Mouse (Mus musculus) hindbrain, postnatal 0 days (tissue): ENCODE measurements around the gene Myoc. TPM values are rescaled to one million over a fixed set of nuclear protein-coding genes. Genes with fewer than 3 reads are reported as not detected.
A peak's percentile ranks its signal among the peaks of the same experiment; 100 is the strongest.

Source experiments
- ATAC-seq: fragments of 200-750 bp; cut with Nextera tagmentation; 2 replicates; pipeline ENCODE4 v1.8.0; 2017; ENCODE audit warnings: mild to moderate bottlenecking, moderate TSS enrichment, moderate library complexity
- DNase-seq: peaks from one replicate; pipeline ENCODE4 v3.0.0-alpha.2; 2015; ENCODE audit warnings: low spot score
- H3K27ac ChIP-seq: fragments of 300-500 bp; sonication (generic); 2 replicates; pipeline ENCODE4 v1.5.1; 2014; ENCODE audit warnings: mild to moderate bottlenecking
- H3K27me3 ChIP-seq: fragments of 300-500 bp; sonication (generic); 2 replicates; pipeline ENCODE4 v1.6.1; 2014; ENCODE audit warnings: low read length, mixed read lengths; ENCODE audit not compliant: insufficient read depth
- H3K36me3 ChIP-seq: fragments of 300-500 bp; sonication (generic); 2 replicates; pipeline ENCODE4 v1.6.1; 2014; ENCODE audit warnings: low read length, mixed read lengths; ENCODE audit not compliant: insufficient read depth
- H3K4me1 ChIP-seq: fragments of 300-500 bp; sonication (generic); 2 replicates; pipeline ENCODE4 v1.6.1; 2014; ENCODE audit warnings: antibody characterized with exemption, low read length, mixed read lengths; ENCODE audit not compliant: insufficient read depth
- H3K4me2 ChIP-seq: fragments of 300-500 bp; sonication (generic); 2 replicates; pipeline ENCODE4 v1.6.1; 2014; ENCODE audit warnings: low read depth, mild to moderate bottlenecking, low read length, moderate library complexity, mixed read lengths
- H3K4me3 ChIP-seq: fragments of 300-500 bp; sonication (generic); 2 replicates; pipeline ENCODE4 v1.5.1; 2014; ENCODE audit warnings: low read length
- H3K9ac ChIP-seq: fragments of 300-500 bp; sonication (generic); replicated peaks from 2 replicates; pipeline ENCODE4 v1.6.1; 2014; ENCODE audit warnings: mild to moderate bottlenecking, low read length, moderate library complexity, mixed read lengths
- H3K9me3 ChIP-seq: fragments of 300-500 bp; sonication (generic); 2 replicates; pipeline ENCODE4 v1.6.1; 2016; ENCODE audit warnings: low read length, mixed read lengths
- CTCF ChIP-seq: IDR thresholded peaks from 2 replicates; pipeline ENCODE4 v1.5.1; 2016; ENCODE audit warnings: antibody characterized with exemption, control low read depth, low read depth
- WGBS: fragments of 180-500 bp; shearing (Covaris S2); extraction: QIAGEN DNeasy Blood & Tissue Kit; methylation state at CpG from one replicate; pipeline ENCODE4 v1.1.7; 2014; 5-methylcytosine and 5-hydroxymethylcytosine counted together
- polyA plus RNA-seq: library from polyadenylated mRNA; unstranded; fragments of >200 nt; fragmentation: Nextera tagmentation; extraction: Ambion mirVana; gene quantifications from 2 replicates; pipeline ENCODE4 v1.2.1, GENCODE M21; 2015
- total RNA-seq: library from RNA; depleted of rRNA; stranded (reverse); fragments of >200 nt; gene quantifications from 2 replicates; pipeline ENCODE4 v1.2.3, GENCODE M21; 2014; rRNA removed

The Myoc gene
- 0.11 and 0.68 TPM in 2 replicates for total RNA-seq
- 0.53 and 0.71 TPM in 2 replicates for polyA plus RNA-seq

- DNase-seq, result no peak
Measured at GRCm38 (mm10) chr1:162639051-162639750, at the start of gene Myoc. Myoc (plus strand) TSS chr1:162639155.

GRCm38 (mm10) chr1:162589443-162589842, 49.5 kb upstream of the Myoc start:
- H3K9ac ChIP-seq, result no peak overlapping the region
- DNase-seq (peak; percentile 43), ATAC-seq (peak; percentile 77)
- H3K9me3 ChIP-seq, result no peaks in the 10 kb centered on the region
- TF ChIP-seq CTCF, result no peak
- no peak overlapping the region for H3K27ac ChIP-seq
- WGBS, result 11% methylated on average over 9 of the region's 9 CpGs
- no peak overlapping the region for H3K4me3 ChIP-seq
- no peaks in the 10 kb centered on the region for H3K27me3 ChIP-seq
- no peaks in the 10 kb centered on the region for H3K4me1 ChIP-seq
- H3K36me3 ChIP-seq, result peaks cover 14% of the 10 kb centered on the region; the same call in 1 of the 2 replicates
- no peak overlapping the region for H3K4me2 ChIP-seq

More at GRCm38 (mm10) chr1:162639051-162639750, at the start of gene Myoc:
- Histone ChIP-seq H3K4me3 (no peak within 1 kb of the TSS), H3K9me3 (0 out of 2 replicates have a peak, but pooled peaks cover 2% of the 10 kb centered on the region), H3K36me3 (no peaks in the 10 kb centered on the region), H3K27ac (no peak within 1 kb of the TSS), H3K4me1 (no peaks in the 10 kb centered on the region), H3K9ac (no peak within 1 kb of the TSS), H3K4me2 (no peak within 1 kb of the TSS), H3K27me3 (no peaks in the 10 kb centered on the region)
- WGBS, result 70% methylated on average over 10 of the region's 10 CpGs
- no peak for TF ChIP-seq CTCF
- no peak for ATAC-seq

DNA sequence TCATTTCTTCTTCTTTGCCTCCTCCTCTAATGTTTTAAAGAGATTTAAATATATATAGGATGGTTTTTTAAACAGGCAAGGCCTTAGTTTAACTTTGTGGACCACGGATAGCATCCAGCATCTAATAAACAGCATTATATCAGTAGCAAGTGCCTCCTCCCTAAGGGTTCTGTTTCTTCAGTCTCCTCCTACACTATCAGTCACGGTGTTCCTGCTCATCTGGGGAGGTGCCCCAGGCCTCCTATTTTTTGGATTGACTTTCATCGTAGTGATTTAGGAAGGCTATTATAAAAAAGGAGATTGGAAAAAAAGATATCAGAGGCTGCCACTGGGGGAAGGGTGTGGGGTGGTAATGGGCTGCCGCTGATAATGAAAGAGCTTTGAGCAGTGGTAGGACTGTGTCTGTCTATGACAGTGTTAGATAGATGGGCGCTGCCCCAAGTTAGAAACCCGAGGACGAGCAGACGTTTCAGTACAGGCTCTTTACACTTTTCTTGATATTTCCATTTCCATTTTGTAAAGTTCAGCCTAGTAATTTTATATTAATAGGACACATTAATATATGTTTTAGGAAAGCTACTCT, 48.4 kb upstream of the Myoc start:
- H3K27ac ChIP-seq, result no peak overlapping the region
- no peak for ATAC-seq
- H3K36me3 ChIP-seq, result peaks cover 14% of the 10 kb centered on the region; the same call in 1 of the 2 replicates
- no peaks in the 10 kb centered on the region for H3K4me1 ChIP-seq
- no peak overlapping the region for H3K4me2 ChIP-seq
- H3K9ac ChIP-seq, result no peak overlapping the region
- no peak overlapping the region for H3K4me3 ChIP-seq
- DNase-seq, result no peak
- TF ChIP-seq CTCF, result no peak
- no peaks in the 10 kb centered on the region for H3K9me3 ChIP-seq
- H3K27me3 ChIP-seq, result no peaks in the 10 kb centered on the region
- 68% methylated on average over 8 of the region's 8 CpGs for WGBS

DNA sequence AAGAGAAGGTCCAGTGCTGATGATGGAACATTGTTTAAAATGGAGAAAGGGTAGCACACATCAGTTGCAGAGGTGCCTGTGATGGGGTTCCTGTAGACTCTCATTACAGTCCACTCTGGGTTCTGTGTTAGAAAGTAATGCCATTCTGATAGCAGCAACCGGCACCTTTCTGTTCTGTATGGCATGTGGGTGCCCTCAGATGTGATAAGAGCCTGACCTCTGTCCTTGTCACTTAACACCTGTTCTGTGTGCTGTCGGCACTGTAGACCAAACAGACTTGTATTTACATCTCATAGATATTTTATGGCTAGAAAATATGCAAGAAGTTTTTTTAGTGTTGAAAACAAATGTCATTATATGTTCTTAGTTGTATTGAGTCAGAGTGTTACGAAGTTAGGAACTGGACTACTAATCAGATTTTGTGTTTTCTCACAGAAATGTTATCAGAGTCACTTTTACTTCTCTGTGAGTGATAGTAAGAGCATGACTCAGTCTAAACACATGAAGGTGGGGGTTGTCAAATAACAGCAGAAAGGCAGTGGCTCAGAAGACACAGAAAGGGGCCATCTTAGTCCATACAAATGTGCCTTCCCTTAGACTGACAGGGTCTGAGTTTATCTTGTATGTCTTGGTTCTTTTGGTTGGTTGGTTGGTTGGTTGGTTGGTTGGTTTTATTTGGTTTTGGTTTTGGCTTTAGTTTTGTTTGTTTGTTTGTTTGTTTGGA, 41.4 kb upstream of the Myoc start:
- no peak for TF ChIP-seq CTCF
- 94% methylated on average over 3 of the region's 3 CpGs for WGBS

GRCm38 (mm10) chr1:162599617-162600016, 39.3 kb upstream of the Myoc start:
- no peak overlapping the region for H3K4me2 ChIP-seq
- WGBS, result 93% methylated on average over 5 of the region's 5 CpGs
- H3K4me3 ChIP-seq, result no peak overlapping the region
- no peaks in the 10 kb centered on the region for H3K27me3 ChIP-seq
- H3K4me1 ChIP-seq, result no peaks in the 10 kb centered on the region
- TF ChIP-seq CTCF, result no peak
- ATAC-seq, result no peak
- no peaks in the 10 kb centered on the region for H3K9me3 ChIP-seq
- no peak overlapping the region for H3K27ac ChIP-seq
- H3K9ac ChIP-seq, result no peak overlapping the region
- no peak for DNase-seq
- peaks cover 8% of the 10 kb centered on the region; the same call in 1 of the 2 replicates for H3K36me3 ChIP-seq

More for the DNA sequence above, 41.4 kb upstream of the Myoc start:
- no peaks in the 10 kb centered on the region for H3K9me3 ChIP-seq
- no peaks in the 10 kb centered on the region for H3K4me1 ChIP-seq
- no peak overlapping the region for H3K4me2 ChIP-seq
- H3K27me3 ChIP-seq, result no peaks in the 10 kb centered on the region
- no peak overlapping the region for H3K9ac ChIP-seq
- H3K4me3 ChIP-seq, result no peak overlapping the region
- no peak for DNase-seq
- no peak overlapping the region for H3K27ac ChIP-seq
- H3K36me3 ChIP-seq, result peaks cover 11% of the 10 kb centered on the region
- ATAC-seq, result no peak

- DNase-seq (peak; percentile 62), ATAC-seq (peak; percentile 70; the same call in 1 of the 2 replicates)
- TF ChIP-seq CTCF, result no peak
- H3K9me3 ChIP-seq, result no peaks in the 10 kb centered on the region
- H3K27ac ChIP-seq, result no peak overlapping the region
- H3K4me3 ChIP-seq, result no peak overlapping the region
- no peaks in the 10 kb centered on the region for H3K4me1 ChIP-seq
- H3K4me2 ChIP-seq, result no peak overlapping the region
- no peaks in the 10 kb centered on the region for H3K27me3 ChIP-seq
- 45% methylated on average over 4 of the region's 4 CpGs for WGBS
- H3K9ac ChIP-seq, result no peak overlapping the region
- H3K36me3 ChIP-seq, result peaks cover 8% of the 10 kb centered on the region; the same call in 1 of the 2 replicates
Measured at GRCm38 (mm10) chr1:162601288-162601687, 37.7 kb upstream of the Myoc start.
